Mouse (Mus musculus): ENCODE results near the gene Traf1. TPM values are rescaled to one million over a fixed set of nuclear protein-coding genes. Genes with fewer than 3 reads are reported as not detected.

The Traf1 gene
- polyA plus RNA-seq, 1 experiment = 0.44 TPM

DNA sequence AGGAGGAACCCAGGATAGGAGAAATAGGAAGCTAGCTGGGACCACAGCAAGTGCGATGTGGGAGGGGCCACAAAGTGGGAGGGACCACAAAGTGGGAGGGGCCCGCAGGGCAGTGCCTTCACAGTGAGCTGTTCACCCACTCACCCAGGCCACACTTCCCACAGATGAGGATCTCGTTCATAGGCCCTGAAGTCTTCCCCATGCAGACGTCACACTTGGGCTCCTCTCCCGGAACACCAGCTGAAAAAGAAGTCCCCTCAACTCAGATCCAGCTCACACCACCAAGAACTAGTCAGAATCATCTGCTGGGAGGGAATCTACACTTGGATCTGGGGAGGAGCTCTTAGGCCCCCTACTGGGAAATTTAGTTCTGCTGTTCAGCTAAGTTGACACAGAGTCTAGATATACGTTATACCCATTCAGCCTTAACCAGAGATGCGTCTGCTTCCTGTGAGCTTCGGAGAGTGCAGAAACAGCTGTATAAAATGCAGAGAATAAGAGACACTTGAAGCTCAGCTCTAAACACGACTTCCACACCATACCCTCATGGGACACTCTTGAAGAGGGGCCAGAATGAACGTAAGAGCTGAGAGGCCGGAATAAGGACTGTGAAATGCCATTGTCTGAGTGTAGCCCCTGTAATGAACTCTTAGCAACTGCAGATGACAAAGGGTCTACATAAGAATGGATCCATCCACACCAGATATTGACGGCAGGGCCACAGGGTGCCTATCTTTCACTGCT is 54.5 kb downstream of the Traf1 start:
- peaks cover 43% of the 10 kb centered on the region for H3K4me1 ChIP-seq
- H3K27me3 ChIP-seq (replicated peaks) = peaks cover 22% of the 10 kb centered on the region
- no peak for TF ChIP-seq FLI1 (IDR thresholded peaks at IDR 0.05; ENCODE audit: low read length)
- TF ChIP-seq GATA1 (IDR thresholded peaks at IDR 0.05; ENCODE audit: borderline replicate concordance, low read length) = no peak
- H3K36me3 ChIP-seq (replicated peaks; ENCODE audit: low read length) = peaks cover 14% of the 10 kb centered on the region
- H3K9me3 ChIP-seq = no peaks in the 10 kb centered on the region
- peak overlapping the region; percentile 75 for H3K4me3 ChIP-seq (replicated peaks)

DNA sequence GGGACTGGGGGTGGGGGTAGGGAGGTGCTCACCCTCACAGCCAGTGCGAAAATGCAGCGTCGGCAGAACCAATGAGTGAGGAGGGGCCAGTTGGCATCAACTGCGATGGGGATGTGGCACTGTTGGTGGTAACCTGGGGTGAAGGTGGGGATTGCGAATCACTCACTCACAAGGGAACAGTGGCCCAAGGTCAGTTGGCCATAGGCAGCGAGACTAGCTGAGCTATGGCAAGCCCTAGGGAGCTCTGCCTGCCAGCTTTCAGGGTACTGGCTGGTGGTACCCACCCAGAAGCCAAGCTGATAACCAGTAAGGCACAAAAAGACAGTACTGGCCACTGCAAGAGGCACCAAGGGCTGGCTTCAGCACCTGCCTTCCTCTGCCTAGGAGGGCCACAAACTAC is 55.1 kb downstream of the Traf1 start:
- Histone ChIP-seq H3K4me3 (replicated peaks) (peak overlapping the region; percentile 75), H3K36me3 (replicated peaks; ENCODE audit: low read length) (peaks cover 12% of the 10 kb centered on the region), H3K27me3 (replicated peaks) (peaks cover 16% of the 10 kb centered on the region), H3K9me3 (no peaks in the 10 kb centered on the region), H3K4me1 (peaks cover 43% of the 10 kb centered on the region)
- no peak for TF ChIP-seq GATA1 (IDR thresholded peaks at IDR 0.05; ENCODE audit: borderline replicate concordance, low read length)
- TF ChIP-seq FLI1 (IDR thresholded peaks at IDR 0.05; ENCODE audit: low read length) = no peak

DNA sequence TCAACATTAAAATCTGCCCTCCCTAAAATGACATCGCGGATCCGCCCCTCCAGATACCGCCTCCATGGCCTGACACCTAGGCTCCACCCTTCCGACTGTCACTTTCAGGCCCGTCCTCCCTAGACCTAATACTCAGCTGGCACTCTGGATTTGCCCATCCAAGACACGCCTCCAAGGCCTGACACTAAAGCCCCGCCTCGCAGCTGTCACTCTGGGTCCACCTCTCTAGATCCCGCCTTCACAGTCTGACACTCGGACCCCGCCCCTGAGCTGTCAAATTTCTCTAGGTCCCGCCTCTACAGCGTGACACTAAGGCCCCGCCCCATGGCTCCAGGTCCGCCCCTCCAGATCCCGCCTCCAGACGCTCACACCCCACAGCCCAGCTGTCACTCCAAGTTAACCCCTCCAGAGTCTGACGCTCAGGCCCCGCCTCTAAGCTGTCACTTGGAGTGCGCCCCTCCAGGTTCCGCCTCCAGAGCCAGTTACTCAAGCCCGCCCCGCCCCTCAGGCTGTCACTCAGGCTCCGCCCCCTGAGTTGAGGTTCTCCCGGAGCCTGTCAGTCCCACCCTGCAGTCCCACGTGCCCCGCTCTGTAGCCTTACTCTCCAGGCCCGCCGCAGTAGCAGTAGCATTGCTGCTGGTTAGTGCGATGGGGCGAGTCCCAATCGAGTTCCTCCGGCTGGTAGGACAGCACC is 56.6 kb downstream of the Traf1 start:
- Histone ChIP-seq H3K9me3 (no peaks in the 10 kb centered on the region), H3K27me3 (replicated peaks) (peaks cover 7% of the 10 kb centered on the region), H3K36me3 (replicated peaks; ENCODE audit: low read length) (peaks cover 18% of the 10 kb centered on the region), H3K4me3 (replicated peaks) (peak overlapping the region; percentile 90), H3K4me1 (peaks cover 43% of the 10 kb centered on the region)
- TF ChIP-seq FLI1 (IDR thresholded peaks at IDR 0.05; ENCODE audit: low read length) = no peak
- TF ChIP-seq GATA1 (IDR thresholded peaks at IDR 0.05; ENCODE audit: borderline replicate concordance, low read length) = no peak

DNA sequence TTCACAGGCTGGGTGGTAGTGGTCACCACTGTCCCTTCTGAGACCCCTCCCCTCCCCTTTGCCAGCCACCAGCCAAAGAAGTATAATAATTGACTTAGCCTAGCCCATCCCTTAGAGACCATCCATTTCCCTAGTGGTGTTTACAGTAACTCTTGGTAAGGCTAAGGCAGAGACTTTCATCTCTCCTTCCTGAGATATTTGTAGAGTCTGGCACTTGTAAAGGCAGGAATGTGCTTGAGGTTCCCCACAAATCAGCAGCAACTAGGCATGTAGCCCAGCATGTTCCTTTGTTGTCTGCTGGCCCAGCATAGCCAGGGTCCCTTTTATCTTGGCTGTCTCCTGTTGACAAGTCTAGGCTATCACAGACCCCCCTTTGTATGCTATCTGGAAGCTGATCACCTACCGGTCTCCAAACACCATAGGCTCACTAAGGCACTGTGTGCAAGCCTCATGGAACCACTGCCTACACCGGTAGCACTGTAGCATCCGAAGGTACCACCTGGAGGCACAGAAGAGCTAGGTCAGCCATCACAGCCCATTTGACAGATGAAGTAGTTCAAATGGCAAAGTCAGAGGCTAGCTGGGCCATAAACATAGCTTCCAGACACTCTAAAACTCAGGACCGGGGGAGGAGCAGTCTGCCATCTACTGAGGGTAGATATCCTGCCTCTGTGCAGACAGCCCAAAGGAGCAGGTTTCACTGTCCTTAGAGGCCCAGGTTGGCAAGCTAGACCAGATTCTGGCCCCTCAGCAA is 57.7 kb downstream of the Traf1 start:
- H3K9me3 ChIP-seq = no peaks in the 10 kb centered on the region
- no peak for TF ChIP-seq GATA1 (IDR thresholded peaks at IDR 0.05; ENCODE audit: borderline replicate concordance, low read length)
- TF ChIP-seq FLI1 (IDR thresholded peaks at IDR 0.05; ENCODE audit: low read length) = no peak
- H3K4me3 ChIP-seq (replicated peaks) = peak overlapping the region; percentile 90
- H3K36me3 ChIP-seq (replicated peaks; ENCODE audit: low read length) = peaks cover 25% of the 10 kb centered on the region
- peaks cover 44% of the 10 kb centered on the region for H3K4me1 ChIP-seq
- peaks cover 4% of the 10 kb centered on the region for H3K27me3 ChIP-seq (replicated peaks)

DNA sequence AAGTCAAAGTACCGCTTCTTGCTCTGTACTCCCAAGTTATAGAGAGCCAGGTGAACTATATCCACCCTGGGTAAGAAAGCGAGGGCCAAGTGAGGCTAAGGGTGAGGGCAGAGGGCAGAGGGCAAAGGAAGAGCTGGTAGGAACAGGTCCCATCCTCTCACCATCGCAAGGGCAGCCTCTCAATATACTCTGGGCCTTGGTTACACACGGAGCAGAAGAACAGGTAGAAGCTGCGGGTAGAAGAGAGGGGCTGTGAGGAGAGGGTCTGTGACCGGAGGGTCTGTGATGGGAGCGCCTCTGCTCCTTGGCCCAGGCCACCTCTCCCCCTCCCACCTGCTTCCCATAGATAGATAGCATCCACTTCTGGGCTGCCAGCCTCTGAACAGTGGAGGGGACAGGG is 58.4 kb downstream of the Traf1 start:
- Histone ChIP-seq H3K4me3 (replicated peaks) (no peak overlapping the region), H3K4me1 (peaks cover 51% of the 10 kb centered on the region), H3K36me3 (replicated peaks; ENCODE audit: low read length) (peaks cover 26% of the 10 kb centered on the region), H3K27me3 (replicated peaks) (peaks cover 4% of the 10 kb centered on the region), H3K9me3 (no peaks in the 10 kb centered on the region)
- TF ChIP-seq FLI1 (IDR thresholded peaks at IDR 0.05; ENCODE audit: low read length) (no peak), GATA1 (IDR thresholded peaks at IDR 0.05; ENCODE audit: borderline replicate concordance, low read length) (no peak)

DNA sequence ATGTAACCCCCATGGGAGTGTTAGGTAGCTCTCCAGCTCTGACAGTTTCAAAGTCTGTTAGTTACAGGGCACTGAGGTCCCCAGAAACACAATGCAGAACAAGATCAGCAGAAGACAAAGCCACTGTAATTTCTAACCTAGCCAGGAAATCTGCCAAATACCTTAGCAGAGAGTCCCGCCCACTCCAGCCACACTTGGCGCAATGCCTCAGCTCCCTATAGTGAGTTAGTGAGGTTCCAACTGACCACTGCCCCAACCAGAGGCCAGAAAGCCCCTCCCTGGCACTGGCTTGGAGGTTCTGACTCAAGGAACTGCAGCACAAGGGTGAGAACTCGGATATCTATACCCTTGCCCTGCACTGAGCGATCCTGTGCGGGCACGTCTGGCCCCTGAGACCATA is 58.8 kb downstream of the Traf1 start:
- peaks cover 4% of the 10 kb centered on the region for H3K27me3 ChIP-seq (replicated peaks)
- H3K4me1 ChIP-seq = peaks cover 55% of the 10 kb centered on the region
- H3K9me3 ChIP-seq = no peaks in the 10 kb centered on the region
- no peak for TF ChIP-seq FLI1 (IDR thresholded peaks at IDR 0.05; ENCODE audit: low read length)
- no peak for TF ChIP-seq GATA1 (IDR thresholded peaks at IDR 0.05; ENCODE audit: borderline replicate concordance, low read length)
- peaks cover 26% of the 10 kb centered on the region for H3K36me3 ChIP-seq (replicated peaks; ENCODE audit: low read length)
- no peak overlapping the region for H3K4me3 ChIP-seq (replicated peaks)

DNA sequence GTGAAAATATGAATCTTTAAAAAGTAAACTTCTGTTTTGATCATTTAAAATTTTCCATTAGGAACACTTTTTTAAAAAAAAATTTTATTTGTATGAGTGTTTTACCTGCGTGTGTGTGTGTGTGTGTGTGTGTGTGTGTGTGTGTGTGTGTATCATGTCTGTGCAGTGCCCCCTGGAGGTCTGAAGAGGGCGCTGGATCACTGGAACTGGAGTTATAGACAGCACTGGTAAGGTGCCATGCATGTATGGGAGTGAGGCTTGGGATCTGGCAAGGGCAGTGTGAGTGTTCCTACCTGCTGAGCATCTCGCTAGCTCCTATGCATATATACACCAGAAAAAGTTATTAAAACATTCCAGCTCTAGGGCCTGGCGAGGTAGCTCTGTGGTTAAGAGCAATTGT is 59.8 kb downstream of the Traf1 start:
- H3K36me3 ChIP-seq (replicated peaks; ENCODE audit: low read length) = peaks cover 30% of the 10 kb centered on the region
- TF ChIP-seq FLI1 (IDR thresholded peaks at IDR 0.05; ENCODE audit: low read length) (no peak), GATA1 (IDR thresholded peaks at IDR 0.05; ENCODE audit: borderline replicate concordance, low read length) (no peak)
- peaks cover 57% of the 10 kb centered on the region for H3K4me1 ChIP-seq
- H3K9me3 ChIP-seq = no peaks in the 10 kb centered on the region
- no peak overlapping the region for H3K4me3 ChIP-seq (replicated peaks)
- peaks cover 4% of the 10 kb centered on the region for H3K27me3 ChIP-seq (replicated peaks)

DNA sequence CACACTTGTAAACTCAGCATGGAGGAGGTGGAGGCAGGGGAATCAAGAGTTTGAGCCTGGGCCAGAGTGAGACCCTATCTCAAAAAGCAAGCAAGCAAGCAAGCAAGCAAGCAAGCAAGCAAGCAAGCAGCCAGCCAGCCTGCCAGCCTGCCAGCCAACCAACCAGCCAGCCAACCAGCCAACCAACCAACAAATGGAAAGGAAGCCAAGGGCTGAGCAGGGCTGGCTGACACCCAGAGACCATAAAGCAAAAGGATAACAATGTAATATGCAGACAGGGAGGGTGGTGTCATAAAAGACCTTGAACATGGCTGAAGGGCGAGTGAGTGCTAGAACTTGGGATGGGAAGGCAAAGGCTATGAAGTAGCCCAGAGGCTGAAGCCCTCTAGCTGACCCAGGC is 61.2 kb downstream of the Traf1 start:
- peaks cover 11% of the 10 kb centered on the region for H3K27me3 ChIP-seq (replicated peaks)
- H3K4me1 ChIP-seq = peaks cover 52% of the 10 kb centered on the region
- no peaks in the 10 kb centered on the region for H3K9me3 ChIP-seq
- H3K36me3 ChIP-seq (replicated peaks; ENCODE audit: low read length) = peaks cover 39% of the 10 kb centered on the region
- TF ChIP-seq GATA1 (IDR thresholded peaks at IDR 0.05; ENCODE audit: borderline replicate concordance, low read length) (no peak), FLI1 (IDR thresholded peaks at IDR 0.05; ENCODE audit: low read length) (no peak)
- no peak overlapping the region for H3K4me3 ChIP-seq (replicated peaks)

DNA sequence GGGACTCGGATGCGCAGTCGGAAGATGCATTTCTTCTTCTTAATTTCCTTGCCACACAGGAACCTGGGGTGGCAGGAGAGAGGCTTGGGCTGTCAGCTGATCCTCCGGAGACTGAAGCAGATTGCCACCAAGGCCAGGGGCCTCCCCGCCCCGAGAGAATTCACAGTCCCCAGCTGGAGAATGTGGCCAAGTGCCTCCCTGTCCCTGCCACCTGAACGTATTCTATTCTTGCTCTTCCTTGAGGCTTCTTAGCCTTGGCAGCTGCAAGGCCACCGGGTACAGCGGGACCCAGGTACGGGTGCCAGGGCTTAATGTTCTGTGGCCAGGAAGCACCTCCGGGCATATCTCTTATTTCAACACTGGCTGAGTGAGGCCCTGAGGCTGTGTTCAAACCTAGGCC is 61.9 kb downstream of the Traf1 start:
- Histone ChIP-seq H3K9me3 (no peaks in the 10 kb centered on the region), H3K27me3 (replicated peaks) (peaks cover 13% of the 10 kb centered on the region), H3K4me1 (peaks cover 52% of the 10 kb centered on the region), H3K36me3 (replicated peaks; ENCODE audit: low read length) (peaks cover 46% of the 10 kb centered on the region), H3K4me3 (replicated peaks) (no peak overlapping the region)
- TF ChIP-seq GATA1 (IDR thresholded peaks at IDR 0.05; ENCODE audit: borderline replicate concordance, low read length) (no peak), FLI1 (IDR thresholded peaks at IDR 0.05; ENCODE audit: low read length) (no peak)

Data from megakaryocyte, embryonic 14.5 days (primary cell).